In genomic region chr15:6710341-6710740, GRCm38 (mm10) we compare ENCODE assay signal across 12 mouse cellular contexts. TPM values are rescaled to one million over a fixed set of nuclear protein-coding genes. Genes with fewer than 3 reads are reported as not detected.
DNase-seq lines count a peak whose midpoint lies in the region; ATAC-seq lines count a peak whose summit lies in the region.
"Had no signal": no experiment of that assay in that cellular context is flagged by ENCODE, and none has a peak within 500 bp of the region (broad histone marks: within the 10 kb centered on the region; RNA-seq: fewer than 3 reads in every experiment).

No protein-coding gene starts in this region.

- peak overlapping the region; percentile 78 for H3K4me2 ChIP-seq in intestine, embryonic 14.5 days (ENCODE audit: low read length)
- H3K4me2 ChIP-seq in intestine, embryonic 16.5 days (ENCODE audit: low read depth, low read length): no peak overlapping the region
- H3K4me2 ChIP-seq in embryonic facial prominence, embryonic 13.5 days: peak overlapping the region; percentile 92
- H3K4me2 ChIP-seq in hindbrain, embryonic 13.5 days: peak overlapping the region; percentile 88
- H3K4me2 ChIP-seq in midbrain, embryonic 11.5 days: no peak overlapping the region

- DNase-seq in intestine, embryonic 14.5 days (ENCODE audit: low spot score): no peak
- DNase-seq in midbrain, embryonic 11.5 days (ENCODE audit: low spot score, missing footprints): peak; percentile 77
- DNase-seq in layer of hippocampus, adult 8-10 months (ENCODE audit: low spot score in 2 of 2): no peak
- DNase-seq: cerebellum, adult 11-12 months; heart, postnatal 36 days; retina, postnatal 1 day had no signal

- no peaks in the 10 kb centered on the region for H3K9me3 ChIP-seq in intestine, embryonic 14.5 days (ENCODE audit: control insufficient read depth, low read length)
- no peaks in the 10 kb centered on the region for H3K9me3 ChIP-seq in intestine, embryonic 16.5 days (ENCODE audit: control insufficient read depth, low read length)
- no peaks in the 10 kb centered on the region for H3K9me3 ChIP-seq in embryonic facial prominence, embryonic 13.5 days
- H3K9me3 ChIP-seq in hindbrain, embryonic 13.5 days: no peaks in the 10 kb centered on the region
- H3K9me3 ChIP-seq in midbrain, embryonic 11.5 days (ENCODE audit: control insufficient read depth, low read length): no peaks in the 10 kb centered on the region
- H3K9me3 ChIP-seq: megakaryocyte, embryonic 14.5 days had no signal

- no peak for ATAC-seq in intestine, embryonic 14.5 days (replicated peaks; ENCODE audit: low FRiP score, low TSS enrichment, low read depth)
- ATAC-seq in intestine, embryonic 16.5 days: no peak
- ATAC-seq in embryonic facial prominence, embryonic 13.5 days (ENCODE audit: insufficient number of reproducible peaks, insufficient read depth, low FRiP score, low TSS enrichment, low read depth): no peak
- ATAC-seq in hindbrain, embryonic 13.5 days (ENCODE audit: low FRiP score): no peak
- no peak for ATAC-seq in midbrain, embryonic 11.5 days (ENCODE audit: low FRiP score)
- ATAC-seq in frontal cortex, adult (ENCODE audit: low TSS enrichment): no peak
- ATAC-seq in activated CD4-positive, CD25-positive, alpha-beta regulatory T cell, adult 4 months: no peak

- peaks cover 3% of the 10 kb centered on the region; the same call in 1 of the 2 replicates for H3K27me3 ChIP-seq in intestine, embryonic 14.5 days (replicated peaks; ENCODE audit: control insufficient read depth, insufficient read depth, low read length)
- H3K27me3 ChIP-seq in intestine, embryonic 16.5 days (replicated peaks; ENCODE audit: control insufficient read depth, insufficient read depth, low read length): 0 out of 2 replicates have a peak, but pooled peaks cover 2% of the 10 kb centered on the region
- H3K27me3 ChIP-seq in embryonic facial prominence, embryonic 13.5 days: peaks cover 14% of the 10 kb centered on the region
- H3K27me3 ChIP-seq in hindbrain, embryonic 13.5 days: peaks cover 9% of the 10 kb centered on the region; the same call in 1 of the 2 replicates
- H3K27me3 ChIP-seq in midbrain, embryonic 11.5 days (ENCODE audit: control insufficient read depth, insufficient read depth, low read length): no peaks in the 10 kb centered on the region
- H3K27me3 ChIP-seq: megakaryocyte, embryonic 14.5 days had no signal

- H3K4me1 ChIP-seq in intestine, embryonic 14.5 days (replicated peaks; ENCODE audit: control insufficient read depth, insufficient read depth, low read length): peaks cover 39% of the 10 kb centered on the region; the same call in 1 of the 2 replicates
- peaks cover 47% of the 10 kb centered on the region for H3K4me1 ChIP-seq in intestine, embryonic 16.5 days (ENCODE audit: control insufficient read depth, insufficient read depth, low read length)
- peaks cover 46% of the 10 kb centered on the region for H3K4me1 ChIP-seq in embryonic facial prominence, embryonic 13.5 days
- H3K4me1 ChIP-seq in hindbrain, embryonic 13.5 days (replicated peaks): peaks cover 47% of the 10 kb centered on the region
- H3K4me1 ChIP-seq in midbrain, embryonic 11.5 days (ENCODE audit: control insufficient read depth, insufficient read depth, low read length): peaks cover 10% of the 10 kb centered on the region

- H3K4me3 ChIP-seq in intestine, embryonic 14.5 days (ENCODE audit: low read depth, low read length): 0 out of 2 replicates have a peak overlapping the region, but pooled peaks have one; percentile 95
- H3K4me3 ChIP-seq in intestine, embryonic 16.5 days (ENCODE audit: low read length): no peak overlapping the region
- peak overlapping the region; percentile 96; the same call in 1 of the 2 replicates for H3K4me3 ChIP-seq in embryonic facial prominence, embryonic 13.5 days
- peak overlapping the region; percentile 95; the same call in 1 of the 2 replicates for H3K4me3 ChIP-seq in hindbrain, embryonic 13.5 days
- 0 out of 2 replicates have a peak overlapping the region, but pooled peaks have one; percentile 1 for H3K4me3 ChIP-seq in midbrain, embryonic 11.5 days (ENCODE audit: low read depth, low read length)

- H3K36me3 ChIP-seq in intestine, embryonic 14.5 days (ENCODE audit: control insufficient read depth, insufficient read depth, low read length): no peaks in the 10 kb centered on the region
- no peaks in the 10 kb centered on the region for H3K36me3 ChIP-seq in intestine, embryonic 16.5 days (ENCODE audit: control insufficient read depth, insufficient read depth, low read length)
- H3K36me3 ChIP-seq in embryonic facial prominence, embryonic 13.5 days: no peaks in the 10 kb centered on the region
- H3K36me3 ChIP-seq in hindbrain, embryonic 13.5 days: no peaks in the 10 kb centered on the region
- H3K36me3 ChIP-seq in midbrain, embryonic 11.5 days (ENCODE audit: control insufficient read depth, insufficient read depth, low read length): no peaks in the 10 kb centered on the region

- no peak overlapping the region for H3K27ac ChIP-seq in intestine, embryonic 14.5 days (ENCODE audit: low read depth)
- H3K27ac ChIP-seq in intestine, embryonic 16.5 days (ENCODE audit: low read length): no peak overlapping the region
- H3K27ac ChIP-seq in embryonic facial prominence, embryonic 13.5 days: no peak overlapping the region
- H3K27ac ChIP-seq in hindbrain, embryonic 13.5 days: no peak overlapping the region
- H3K27ac ChIP-seq in midbrain, embryonic 11.5 days (ENCODE audit: low read depth, low read length): no peak overlapping the region

- 70% methylated on average over 7 of the region's 7 CpGs for WGBS in intestine, embryonic 14.5 days
- 63% methylated on average over 7 of the region's 7 CpGs for WGBS in intestine, embryonic 16.5 days
- WGBS in embryonic facial prominence, embryonic 13.5 days: 53% methylated on average over 7 of the region's 7 CpGs
- 80% methylated on average over 7 of the region's 7 CpGs for WGBS in hindbrain, embryonic 13.5 days
- 83% methylated on average over 7 of the region's 7 CpGs for WGBS in midbrain, embryonic 11.5 days

- no peak overlapping the region for H3K9ac ChIP-seq in intestine, embryonic 14.5 days (ENCODE audit: low read length)
- H3K9ac ChIP-seq in intestine, embryonic 16.5 days (ENCODE audit: low read depth, low read length): no peak overlapping the region
- H3K9ac ChIP-seq in embryonic facial prominence, embryonic 13.5 days: no peak overlapping the region
- no peak overlapping the region for H3K9ac ChIP-seq in hindbrain, embryonic 13.5 days
- no peak overlapping the region; the same call in 1 of the 2 replicates for H3K9ac ChIP-seq in midbrain, embryonic 11.5 days (ENCODE audit: low read length)

RNA-seq across cellular contexts. Expression of gene Rictor, which starts 2.2 kb away (rescaled TPM):
- 41.1 and 43.8 TPM in 2 replicates for polyA plus RNA-seq in intestine, embryonic 14.5 days (2014; fragmentation: Nextera tagmentation; extraction: Ambion mirVana)
- 32.8 and 33.0 TPM in 2 replicates for polyA plus RNA-seq in intestine, embryonic 16.5 days (2015; fragmentation: Nextera tagmentation; extraction: Ambion mirVana)
- polyA plus RNA-seq in embryonic facial prominence, embryonic 13.5 days (2015; fragmentation: Nextera tagmentation; extraction: Ambion mirVana): 45.1 and 45.9 TPM in 2 replicates
- polyA plus RNA-seq in hindbrain, embryonic 13.5 days (2015; fragmentation: Nextera tagmentation; extraction: Ambion mirVana): 58.0 and 60.6 TPM in 2 replicates
- polyA plus RNA-seq in midbrain, embryonic 11.5 days (2014; fragmentation: Nextera tagmentation; extraction: Ambion mirVana): 48.6 and 54.7 TPM in 2 replicates
- 10 to 100 TPM; 37.8 to 53.6 (median 47.3) TPM for total RNA-seq in layer of hippocampus, adult 8-10 months (2022)
- polyA plus RNA-seq in activated CD4-positive, CD25-positive, alpha-beta regulatory T cell, adult 4 months (2017; shearing (Covaris generic)): 10 to 100 TPM; 19.2 to 28.8 TPM

Comparison
In these comparisons a context has a peak if more than half of its experiments do, and no peak if none do; other contexts are left out.
1. H3K4me2 ChIP-seq: peak in intestine, embryonic 14.5 days (single experiment), embryonic facial prominence, embryonic 13.5 days (single experiment) and hindbrain, embryonic 13.5 days (single experiment); none in intestine, embryonic 16.5 days (single experiment) and midbrain, embryonic 11.5 days (single experiment).